Mouse (Mus musculus) cerebellum, adult 18-20 months (tissue): Measurements from ENCODE around the gene Pak2.
"Not testable (repeated sequence)": the region's sequence is repeated elsewhere in the genome, so short reads cannot be mapped to it uniquely, and the experiment has no call there.

Experiments used
- DNase-seq, 2 experiments: peaks; one replicate each; pipeline ENCODE4 v3.0.0; 2021

Gene Pak2

DNA sequence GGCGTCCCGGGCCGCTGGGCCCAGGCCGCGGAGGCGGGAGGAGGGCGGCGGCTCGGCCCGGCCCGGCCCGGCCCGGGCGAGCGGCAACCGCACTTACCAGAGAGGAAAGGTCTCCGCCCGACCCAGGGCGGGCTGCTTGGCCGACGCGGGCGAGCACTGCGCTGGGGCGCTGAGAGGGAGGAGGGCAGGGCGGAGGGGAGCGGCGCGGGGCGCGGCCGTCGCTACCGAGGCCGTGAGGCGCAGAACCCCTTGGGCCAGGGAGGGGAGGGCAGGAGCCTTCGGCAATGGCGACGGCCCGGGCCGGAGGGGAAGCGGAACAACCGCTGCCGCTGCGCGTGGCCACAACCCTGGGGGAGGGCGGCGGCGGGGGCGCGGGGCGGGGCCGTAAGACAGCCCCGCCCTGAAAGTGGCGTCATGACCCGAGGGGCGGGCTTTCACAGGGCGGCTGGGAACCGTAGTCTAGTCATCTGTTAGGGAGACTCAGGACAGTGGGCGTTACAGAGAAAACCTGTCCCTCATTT lies at the start of gene Pak2:
TSS of gene Pak2 (minus strand) at position 352 of the 521 bp plus-strand sequence.
- DNase-seq, result peak; percentile 79 to 86

DNA sequence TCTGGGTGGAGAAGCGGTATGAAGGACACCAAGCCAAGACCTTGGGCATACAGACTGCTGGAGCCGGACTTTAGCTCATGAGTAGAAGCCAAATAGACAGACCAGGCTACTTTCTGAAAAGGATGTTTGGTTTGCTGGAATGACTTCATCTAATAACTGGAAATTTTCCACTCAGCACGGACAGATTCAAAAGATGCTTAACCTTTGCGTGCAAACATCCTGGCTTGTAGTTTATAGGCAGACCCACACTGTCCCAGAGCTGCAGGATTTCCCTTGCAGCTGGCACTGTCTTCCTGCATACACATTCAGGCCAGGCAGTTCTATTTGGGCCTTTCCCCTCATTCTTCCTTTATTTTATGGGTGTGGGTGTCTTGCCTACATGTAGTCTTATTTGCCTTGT lies 47.9 kb upstream of the Pak2 start:
- DNase-seq, result no peak

DNA sequence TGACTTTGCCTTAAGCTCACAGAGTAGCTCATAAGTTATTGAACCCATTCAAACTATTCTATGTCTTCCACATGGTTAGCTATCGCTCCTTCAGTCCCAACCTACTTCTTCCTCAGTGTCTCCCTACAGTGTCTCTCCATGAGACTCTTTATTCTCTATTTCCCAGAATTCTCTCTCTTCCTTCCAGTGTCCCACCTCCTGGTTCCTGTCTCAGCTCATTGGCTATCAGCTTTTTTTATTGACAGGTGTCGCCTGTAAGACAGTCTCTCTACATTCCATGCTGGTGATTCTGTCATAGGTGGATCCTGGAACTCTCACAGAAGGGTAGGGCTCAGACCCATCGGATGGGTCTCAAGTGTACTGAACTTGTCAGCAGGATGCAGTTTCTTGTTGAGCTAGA lies 46.2 kb upstream of the Pak2 start:
- no peak for DNase-seq

- DNase-seq, result no peak
These were observed 45.5 kb upstream of the Pak2 start for GRCm38 (mm10) chr16:32124444-32125335.

GRCm38 (mm10) chr16:32124020-32124419 lies 44.9 kb upstream of the Pak2 start:
- DNase-seq, result no peak

GRCm38 (mm10) chr16:32120454-32120853 lies 41.3 kb upstream of the Pak2 start:
- no peak for DNase-seq

DNA sequence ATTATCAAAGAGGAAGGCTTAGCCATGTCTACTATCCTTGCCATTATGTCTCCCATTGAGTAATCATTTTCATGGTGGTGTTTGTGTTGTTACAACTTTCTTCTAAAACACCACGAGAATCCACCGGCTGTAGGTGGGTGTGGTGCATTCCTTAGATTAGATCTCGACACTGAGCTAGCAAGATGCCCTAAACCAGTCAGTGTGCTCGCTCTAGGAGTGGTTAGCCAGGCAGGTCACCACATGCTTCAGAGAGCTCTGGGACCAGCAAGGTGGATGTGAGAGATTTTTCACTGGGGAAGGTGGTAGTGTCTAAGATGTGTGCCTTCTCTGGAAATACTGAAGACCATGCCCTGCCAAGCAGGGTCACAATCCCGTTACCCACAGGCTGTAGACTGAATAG lies 37.0 kb upstream of the Pak2 start:
- DNase-seq, result no peak

GRCm38 (mm10) chr16:32115781-32116180 lies 36.6 kb upstream of the Pak2 start:
- DNase-seq, result no peak

DNA sequence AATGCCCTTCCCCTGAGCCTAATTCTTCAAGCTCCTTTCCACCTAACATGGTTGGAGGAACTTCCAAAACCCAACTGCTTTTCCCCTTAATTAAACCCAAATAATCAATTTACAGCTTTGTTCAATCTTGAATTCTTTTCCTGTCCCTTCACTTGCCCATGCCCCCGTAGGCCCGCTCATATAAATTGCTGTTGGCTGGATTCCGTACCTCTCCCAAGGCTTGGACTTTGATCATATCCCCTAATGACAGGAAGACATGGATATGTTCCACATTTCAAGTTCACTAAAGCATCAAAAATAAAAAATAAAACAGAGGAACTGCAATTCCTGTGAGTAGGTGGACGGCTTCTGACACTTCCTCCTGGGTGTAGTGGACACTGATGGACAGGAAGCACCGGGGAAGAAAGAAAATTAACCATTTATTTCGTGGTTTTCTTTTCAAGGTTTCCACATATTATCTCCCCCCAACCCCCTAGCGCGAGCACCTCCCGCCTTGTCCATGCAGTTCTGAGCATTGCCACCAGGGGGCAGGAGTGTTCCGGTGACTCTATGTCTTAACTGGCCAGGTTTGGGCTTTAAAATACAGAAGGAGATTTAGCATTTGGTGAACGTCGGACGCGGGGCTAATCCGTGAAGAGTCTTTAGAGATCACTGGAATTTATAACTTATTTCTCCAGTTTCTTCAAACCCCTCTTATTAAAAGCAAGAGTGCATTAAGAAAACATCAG lies 36.0 kb upstream of the Pak2 start:
- peak; percentile 78 to 89 for DNase-seq

- DNase-seq, result no peak
These were observed 35.3 kb upstream of the Pak2 start for GRCm38 (mm10) chr16:32114406-32114805.

- peak in 1 of 2 experiments; percentile 22 for DNase-seq
These were observed 34.5 kb upstream of the Pak2 start for GRCm38 (mm10) chr16:32113541-32114218.

- DNase-seq, result no peak
These were observed 32.0 kb upstream of the Pak2 start for GRCm38 (mm10) chr16:32110951-32111699.

DNA sequence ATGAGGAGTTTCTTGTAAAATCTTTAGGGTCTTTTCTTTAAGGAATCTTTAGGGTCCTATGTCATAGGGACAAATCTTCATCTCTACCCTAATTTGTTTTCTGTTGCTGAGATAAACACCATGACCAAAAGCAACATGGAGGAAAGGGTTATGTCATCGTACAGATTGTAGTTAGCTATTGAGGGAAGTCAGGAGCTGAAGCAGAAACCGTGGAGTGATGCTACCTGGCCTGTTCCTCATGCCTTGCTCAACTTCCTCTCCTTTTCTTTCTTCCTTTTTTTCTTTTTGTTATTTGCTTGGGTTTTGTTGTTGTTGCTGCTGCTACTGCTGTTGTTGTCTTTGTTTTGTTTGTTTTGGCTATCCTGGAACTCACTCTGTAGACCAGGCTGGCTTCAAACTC lies 29.4 kb upstream of the Pak2 start:
- DNase-seq, result no peak

- no peak for DNase-seq
These were observed 29.0 kb upstream of the Pak2 start for GRCm38 (mm10) chr16:32108170-32108569.

DNA sequence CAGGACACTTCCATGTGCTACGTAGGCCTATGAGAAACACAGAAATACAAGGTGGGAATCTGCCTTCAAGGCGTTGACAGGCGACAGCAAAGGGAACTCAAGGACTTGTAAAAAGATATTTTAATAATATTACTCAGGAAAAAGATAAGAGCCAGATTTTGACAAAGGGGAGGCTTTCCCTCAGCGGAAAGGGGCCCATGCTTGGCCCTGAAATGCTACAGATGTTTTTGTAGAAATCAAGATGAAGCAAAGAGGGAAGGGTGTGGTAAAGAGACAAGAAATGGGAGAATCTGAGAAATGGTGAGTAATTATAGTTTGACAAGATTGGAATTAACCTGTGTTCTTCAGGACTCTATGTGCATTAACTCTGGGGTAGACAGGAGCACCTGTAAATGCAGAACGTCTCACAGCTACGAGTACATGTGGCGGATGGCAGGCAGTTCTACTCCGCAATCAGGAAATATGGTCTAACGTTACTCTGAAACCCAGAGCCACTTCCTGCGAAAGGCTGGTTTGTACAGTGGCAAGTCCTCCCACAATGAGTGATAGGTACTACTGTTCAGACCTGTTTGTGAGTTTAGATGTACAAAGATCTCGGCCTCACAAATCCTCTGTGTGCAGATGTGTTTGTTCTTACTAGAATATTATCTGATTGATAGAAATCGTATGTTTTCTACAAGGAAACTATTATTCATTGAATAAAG lies 28.4 kb upstream of the Pak2 start:
- DNase-seq, result no peak

DNA sequence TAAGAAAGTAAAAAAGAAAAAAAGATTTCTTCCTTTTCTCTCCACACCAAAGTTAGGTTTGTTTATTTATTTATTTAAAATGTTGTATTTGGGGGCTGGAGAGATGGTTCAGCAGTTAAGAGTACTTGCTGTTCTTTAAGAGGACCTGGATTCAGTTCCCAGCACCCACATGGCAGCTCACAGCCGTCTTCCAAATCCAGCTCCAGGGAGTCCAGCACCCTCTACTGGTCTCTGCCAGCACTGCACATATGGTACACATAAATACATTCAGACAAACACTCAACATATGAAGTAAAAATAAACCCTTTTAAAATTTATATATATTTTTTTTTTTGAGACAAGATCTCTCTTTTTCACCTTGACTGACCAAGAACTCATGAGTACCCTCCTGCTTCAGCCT lies 26.6 kb upstream of the Pak2 start:
- DNase-seq, result no peak

DNA sequence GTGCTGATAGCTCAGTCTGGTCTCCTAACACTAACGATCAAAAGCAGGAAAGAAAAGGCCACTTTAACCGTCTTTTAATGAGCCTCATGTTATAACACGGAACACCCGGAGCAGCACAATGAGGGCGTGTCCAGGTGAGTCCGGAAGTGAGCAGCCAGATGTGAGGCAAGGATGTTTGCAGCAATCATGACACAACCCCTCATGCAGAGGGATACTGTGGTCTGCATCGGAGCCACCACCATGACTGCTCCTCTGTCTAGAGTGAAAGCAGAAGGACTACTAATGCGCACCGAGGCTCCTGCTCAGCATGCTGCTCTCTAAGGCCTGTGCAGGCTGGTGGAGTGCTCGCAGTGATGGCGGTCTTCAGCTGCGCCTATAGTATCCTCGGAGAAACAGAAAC lies 23.2 kb upstream of the Pak2 start:
- no peak for DNase-seq

- peak; percentile 88 to 94 for DNase-seq
These were observed 20.6 kb upstream of the Pak2 start, which contains the start of the genes Pigx and Cep19 for GRCm38 (mm10) chr16:32099638-32100150. Gene Pigx (minus strand): TSS chr16:32099740. Gene Cep19 (plus strand): TSS chr16:32099800.

- DNase-seq, result no peak
These were observed 19.9 kb upstream of the Pak2 start for GRCm38 (mm10) chr16:32098897-32099637.

DNA sequence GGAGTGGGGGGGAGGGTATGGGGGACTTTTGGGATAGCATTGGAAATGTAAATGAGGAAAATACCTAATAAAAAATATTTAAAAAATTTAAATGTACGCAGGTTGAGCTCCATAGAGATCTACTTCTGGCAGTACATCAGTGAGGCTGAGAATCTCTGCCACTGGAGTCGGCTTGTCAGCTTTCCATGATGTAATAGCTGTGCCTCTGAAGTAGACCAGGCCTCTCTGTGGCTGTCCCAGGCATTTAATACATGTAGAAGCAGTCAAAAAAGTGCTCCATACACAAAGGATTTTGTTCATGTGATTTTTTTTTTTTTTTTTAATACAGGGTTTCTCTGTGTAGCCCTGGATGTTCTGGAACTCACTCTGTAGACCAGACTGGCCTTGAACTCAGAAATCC lies 18.6 kb upstream of the Pak2 start:
- DNase-seq, result not testable (repeated sequence)

DNA sequence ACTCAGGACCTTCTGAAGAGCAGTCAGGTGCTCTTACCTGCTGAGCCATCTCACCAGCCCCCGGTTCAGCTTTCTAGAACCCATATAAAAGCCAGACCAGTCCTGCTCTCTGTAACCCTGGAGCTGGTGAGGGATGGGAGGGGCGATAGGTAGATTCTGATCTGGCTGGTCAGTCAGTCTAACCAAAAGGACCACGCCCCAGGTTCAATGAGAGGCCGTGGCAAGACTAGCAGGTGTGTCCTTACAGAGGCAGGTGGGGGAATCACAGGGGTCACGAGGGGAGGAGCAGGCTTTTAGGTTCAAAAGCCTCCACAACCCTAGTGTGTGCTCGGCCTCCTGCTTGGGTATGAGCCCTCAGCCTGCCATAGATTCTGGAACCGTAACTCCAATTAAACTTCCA lies 12.3 kb upstream of the Pak2 start:
- no peak for DNase-seq
